Mouse (Mus musculus) brain, embryonic 14.5 days (tissue): ENCODE measurements at regions not wholly inside any gene's neighbourhood (a gene's known extent, or its start where the extent isn't known, plus 50 kb on each side); places are given as distances from the start of the nearest gene placed in this dataset.
A peak's percentile ranks its signal among the peaks of the same experiment; 100 is the strongest.

Experiments
- DNase-seq: peaks from one replicate; pipeline ENCODE4 v3.0.0-alpha.2; 2011; ENCODE audit warnings: low read depth
- CTCF ChIP-seq: fragments of 200-500 bp; IDR thresholded peaks from 2 replicates; pipeline ENCODE4 v1.5.1; 2012; ENCODE audit warnings: inconsistent platforms, mild to moderate bottlenecking, moderate library complexity, borderline replicate concordance; ENCODE audit not compliant: insufficient read depth, insufficient read length; ENCODE audit errors: extremely low read depth
- POLR2A ChIP-seq: fragments of 200-500 bp; IDR thresholded peaks from 2 replicates; pipeline ENCODE4 v1.6.1; 2012; ENCODE audit warnings: mild to moderate bottlenecking, inconsistent platforms, borderline replicate concordance; ENCODE audit not compliant: poor library complexity, insufficient read depth, insufficient read length, severe bottlenecking; ENCODE audit errors: extremely low read depth

- peak; percentile 52 for DNase-seq
These were observed 772.4 kb upstream of the Cobl start for GRCm38 (mm10) chr11:13237198-13237597.

More at GRCm38 (mm10) chr11:13237198-13237597, 772.4 kb upstream of the Cobl start:
- TF ChIP-seq CTCF (no peak), POLR2A (no peak)
